Mouse (Mus musculus) olfactory bulb, adult 2 months (tissue): Measurements from ENCODE around the gene Ttc30b. TPM values are rescaled to one million over a fixed set of nuclear protein-coding genes. Genes with fewer than 3 reads are reported as not detected.

Source experiments
- H3K27ac ChIP-seq: fragments of 200-500 bp; 2 replicates; pipeline ENCODE4 v1.5.1; 2012; ENCODE audit warnings: low read depth, low read length; ENCODE audit not compliant: insufficient read depth
- H3K4me1 ChIP-seq: fragments of 200-500 bp; 2 replicates; pipeline ENCODE4 v1.6.1; 2012; ENCODE audit warnings: low read length; ENCODE audit not compliant: control insufficient read depth, insufficient read depth
- H3K4me3 ChIP-seq: fragments of 200-500 bp; 2 replicates; pipeline ENCODE4 v1.5.1; 2012; ENCODE audit warnings: mild to moderate bottlenecking, low read depth, low read length, moderate library complexity; ENCODE audit not compliant: insufficient read depth
- CTCF ChIP-seq: fragments of 200-500 bp; IDR thresholded peaks from 2 replicates; pipeline ENCODE4 v1.5.1; 2012; ENCODE audit warnings: low read depth, mild to moderate bottlenecking, low read length, moderate library complexity; ENCODE audit not compliant: insufficient read depth
- POLR2A ChIP-seq: fragments of 200-500 bp; IDR thresholded peaks from 2 replicates; pipeline ENCODE4 v1.6.1; 2012; ENCODE audit warnings: mild to moderate bottlenecking, low read depth, low read length, moderate library complexity; ENCODE audit not compliant: insufficient read depth
- WGBS: fragments of 180-500 bp; shearing (Covaris S2); methylation state at CpG from one replicate; pipeline ENCODE4 v1.1.7; 2018; 5-methylcytosine and 5-hydroxymethylcytosine counted together
- polyA plus RNA-seq: library from polyadenylated mRNA; stranded (reverse); fragments of >200 nt; gene quantifications from 2 replicates; pipeline ENCODE4 v1.2.4, GENCODE M21; 2012; ENCODE audit warnings: low replicate concordance; ENCODE audit not compliant: missing spikeins, insufficient read depth, insufficient read length

Ttc30b gene
- polyA plus RNA-seq, 1 experiment: not detected

DNA sequence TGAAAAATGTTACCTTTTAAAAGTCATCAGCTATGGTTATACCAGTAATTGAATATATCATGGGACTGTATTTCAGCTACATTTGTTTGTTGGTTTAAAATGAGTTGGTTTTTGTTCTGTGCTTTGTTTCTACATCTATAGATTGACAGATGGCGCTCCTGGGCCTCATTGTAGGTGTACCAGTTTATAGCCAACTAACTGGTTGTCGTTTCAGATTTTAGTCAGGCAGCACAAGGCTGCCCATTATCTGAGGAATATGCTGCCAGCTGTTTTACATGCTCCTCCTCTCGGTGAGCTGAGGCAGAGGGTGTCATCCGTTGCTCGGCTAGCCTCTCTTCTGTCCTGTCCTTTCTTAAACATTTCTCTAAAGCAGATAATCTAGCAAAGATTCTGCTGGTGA lies 12.3 kb downstream of the Ttc30b start:
- WGBS: 69% methylated on average over 5 of the region's 5 CpGs
- no peaks in the 10 kb centered on the region for H3K4me1 ChIP-seq
- no peak for TF ChIP-seq POLR2A
- no peak for TF ChIP-seq CTCF
- H3K4me3 ChIP-seq: no peak overlapping the region
- no peak overlapping the region for H3K27ac ChIP-seq

- WGBS: 88% methylated on average over 4 of the region's 4 CpGs
- Histone ChIP-seq H3K27ac (no peak overlapping the region), H3K4me1 (no peaks in the 10 kb centered on the region), H3K4me3 (no peak overlapping the region)
- no peak for TF ChIP-seq CTCF
- no peak for TF ChIP-seq POLR2A
Measured at GRCm38 (mm10) chr2:75923807-75924340, 14.5 kb downstream of the Ttc30b start.

DNA sequence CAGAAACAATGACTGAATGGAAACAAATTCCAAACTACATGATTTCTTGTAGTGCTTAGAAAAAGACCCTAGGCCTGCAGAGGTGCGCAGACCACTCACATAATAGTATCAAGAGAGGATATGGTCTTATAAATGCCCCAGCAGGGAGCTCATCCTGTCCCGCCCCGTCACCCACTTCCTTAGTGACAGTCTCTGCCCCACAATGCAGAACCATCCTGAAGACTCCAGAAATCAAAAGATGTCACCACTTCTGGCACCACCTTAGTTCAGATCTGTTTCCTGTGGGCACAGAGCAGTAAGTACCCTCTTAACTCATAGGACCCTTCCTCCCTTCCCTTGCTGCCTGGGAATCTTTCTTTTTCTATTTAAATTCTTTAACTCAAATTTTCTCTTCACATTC lies 23.3 kb downstream of the Ttc30b start:
- WGBS: 90% methylated on average over 3 of the region's 3 CpGs
- Histone ChIP-seq H3K4me1 (no peaks in the 10 kb centered on the region; the same call in 1 of the 2 replicates), H3K27ac (no peak overlapping the region), H3K4me3 (no peak overlapping the region)
- no peak for TF ChIP-seq CTCF
- no peak for TF ChIP-seq POLR2A

GRCm38 (mm10) chr2:75907142-75907541 lies 31.2 kb downstream of the Ttc30b start:
- Histone ChIP-seq H3K27ac (no peak overlapping the region), H3K4me1 (no peaks in the 10 kb centered on the region), H3K4me3 (no peak overlapping the region)
- TF ChIP-seq CTCF: no peak
- TF ChIP-seq POLR2A: no peak
- 39% methylated on average over 1 of the region's 1 CpGs for WGBS

DNA sequence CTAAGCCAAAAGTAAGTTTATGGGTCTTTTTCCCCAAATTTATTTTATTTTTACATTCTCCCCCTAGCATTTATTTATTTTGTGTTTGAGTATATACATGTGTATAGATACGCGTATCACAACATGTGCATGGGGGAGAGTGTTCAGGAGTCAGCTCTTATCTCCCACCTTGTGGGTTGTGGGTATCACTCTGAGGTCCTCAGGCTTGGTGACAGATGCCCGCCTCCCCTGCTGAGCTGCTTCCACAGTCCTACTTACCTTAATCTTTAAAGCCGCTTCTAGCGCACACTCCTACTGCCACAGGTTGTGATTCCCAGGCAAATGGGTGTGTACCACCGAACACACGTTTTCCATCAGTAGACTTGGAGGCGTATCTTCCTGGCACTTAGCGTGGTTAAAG lies 36.5 kb downstream of the Ttc30b start:
- Histone ChIP-seq H3K27ac (no peak overlapping the region), H3K4me1 (no peaks in the 10 kb centered on the region), H3K4me3 (no peak overlapping the region)
- TF ChIP-seq POLR2A (no peak), CTCF (no peak)
- 95% methylated on average over 9 of the region's 9 CpGs for WGBS

GRCm38 (mm10) chr2:75900281-75900680 lies 38.1 kb downstream of the Ttc30b start:
- WGBS: 94% methylated on average over 1 of the region's 1 CpGs
- Histone ChIP-seq H3K27ac (no peak overlapping the region), H3K4me1 (no peaks in the 10 kb centered on the region), H3K4me3 (no peak overlapping the region)
- no peak for TF ChIP-seq CTCF
- TF ChIP-seq POLR2A: no peak

DNA sequence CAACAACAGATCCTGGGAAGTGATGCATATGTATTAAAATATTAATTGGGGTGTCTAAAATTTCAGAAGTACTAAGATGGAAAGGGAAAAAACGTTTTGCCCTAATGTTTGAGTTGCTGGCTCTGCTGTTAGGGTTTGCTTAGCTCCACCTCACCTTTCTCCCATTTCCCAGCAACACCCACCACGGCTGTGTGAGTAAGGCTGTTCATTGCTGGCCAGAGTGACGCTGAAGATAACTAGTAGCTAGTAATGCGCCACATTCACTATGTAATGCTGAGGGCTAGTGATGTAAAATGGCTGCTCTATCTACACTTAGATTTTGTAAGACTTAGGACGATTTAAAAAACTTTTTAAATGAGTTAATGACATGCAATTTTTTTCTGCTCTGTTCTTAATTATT lies 42.7 kb downstream of the Ttc30b start:
- Histone ChIP-seq H3K27ac (no peak overlapping the region), H3K4me1 (no peaks in the 10 kb centered on the region), H3K4me3 (no peak overlapping the region)
- WGBS: 84% methylated on average over 5 of the region's 5 CpGs
- TF ChIP-seq CTCF (no peak), POLR2A (no peak)

DNA sequence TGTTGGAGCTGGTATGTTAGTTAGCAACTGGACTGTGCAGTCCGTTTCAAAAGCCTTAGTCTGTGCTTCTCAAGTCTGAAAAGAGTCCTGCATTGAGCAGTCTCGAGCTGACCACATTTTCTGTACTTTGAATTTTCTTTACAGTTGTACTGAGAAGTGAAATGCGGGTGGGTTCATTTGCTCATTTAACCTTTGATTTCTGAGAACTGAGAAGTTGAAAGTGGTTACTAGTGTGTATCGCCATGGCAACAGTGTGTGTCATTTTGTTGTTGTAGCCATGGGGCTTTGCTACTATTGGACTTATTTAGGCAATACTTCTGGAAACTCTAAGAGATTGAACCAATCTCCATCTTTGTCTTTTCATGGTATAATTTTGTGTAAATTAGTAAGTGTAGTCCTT lies 46.4 kb downstream of the Ttc30b start:
- TF ChIP-seq CTCF: no peak
- no peak for TF ChIP-seq POLR2A
- Histone ChIP-seq H3K27ac (no peak overlapping the region), H3K4me3 (no peak overlapping the region), H3K4me1 (no peaks in the 10 kb centered on the region)
- 61% methylated on average over 4 of the region's 4 CpGs for WGBS

Other genes with a start within 250 kb of the Ttc30b start
- gene Nfe2l2, start 233.9 kb downstream of the Ttc30b start, polyA plus RNA-seq: not detected in 2 replicates
- not detected in 2 replicates for gene Agps, start 106.4 kb downstream of the Ttc30b start, polyA plus RNA-seq
- gene Ttc30a2, start 39.6 kb upstream of the Ttc30b start, polyA plus RNA-seq: not detected in 2 replicates
- gene Ttc30a1, start 43.4 kb upstream of the Ttc30b start, polyA plus RNA-seq: not detected in 2 replicates